Mouse (Mus musculus): Measurements from ENCODE around the gene Fmnl2.
A peak's percentile ranks its signal among the peaks of the same experiment; 100 is the strongest.

Fmnl2 gene

DNA sequence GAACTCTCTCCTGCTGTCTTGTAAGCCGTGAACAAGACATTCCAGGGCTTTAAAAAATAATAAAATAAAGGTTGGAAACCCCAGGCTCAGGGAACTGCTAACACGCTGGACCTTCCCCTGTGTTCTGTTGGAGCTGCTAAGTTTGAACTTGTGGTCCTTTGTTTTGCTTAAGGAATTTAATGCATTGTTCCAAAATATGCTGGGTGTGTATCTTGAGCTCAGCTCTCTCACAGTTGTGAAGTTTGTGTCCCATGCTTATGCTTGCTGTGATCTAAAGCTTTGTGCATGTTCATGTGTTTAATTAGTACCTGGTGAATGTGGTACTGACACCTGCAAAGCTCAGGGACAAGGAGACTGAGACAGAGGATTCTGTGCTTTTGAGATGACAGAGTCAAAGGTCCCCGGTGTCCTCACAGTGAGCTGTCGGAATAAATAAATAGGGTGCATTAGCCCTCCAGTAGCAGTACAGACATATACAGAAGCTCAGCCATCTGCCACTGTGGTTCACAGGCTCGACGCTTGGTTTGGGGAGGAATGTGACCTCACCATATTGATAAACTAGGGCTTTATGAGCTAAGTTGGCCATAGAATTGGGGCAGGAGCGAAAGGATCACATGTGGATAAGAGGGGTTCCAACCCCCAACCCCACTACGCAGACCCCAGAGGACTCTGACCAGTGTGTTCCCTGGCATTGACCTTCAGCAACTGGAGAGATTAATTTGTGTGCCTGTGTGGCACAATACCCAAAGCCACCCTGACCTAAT is 100.3 kb downstream of the Fmnl2 start:
- DNase-seq (ENCODE audit: low spot score) = no peak

DNA sequence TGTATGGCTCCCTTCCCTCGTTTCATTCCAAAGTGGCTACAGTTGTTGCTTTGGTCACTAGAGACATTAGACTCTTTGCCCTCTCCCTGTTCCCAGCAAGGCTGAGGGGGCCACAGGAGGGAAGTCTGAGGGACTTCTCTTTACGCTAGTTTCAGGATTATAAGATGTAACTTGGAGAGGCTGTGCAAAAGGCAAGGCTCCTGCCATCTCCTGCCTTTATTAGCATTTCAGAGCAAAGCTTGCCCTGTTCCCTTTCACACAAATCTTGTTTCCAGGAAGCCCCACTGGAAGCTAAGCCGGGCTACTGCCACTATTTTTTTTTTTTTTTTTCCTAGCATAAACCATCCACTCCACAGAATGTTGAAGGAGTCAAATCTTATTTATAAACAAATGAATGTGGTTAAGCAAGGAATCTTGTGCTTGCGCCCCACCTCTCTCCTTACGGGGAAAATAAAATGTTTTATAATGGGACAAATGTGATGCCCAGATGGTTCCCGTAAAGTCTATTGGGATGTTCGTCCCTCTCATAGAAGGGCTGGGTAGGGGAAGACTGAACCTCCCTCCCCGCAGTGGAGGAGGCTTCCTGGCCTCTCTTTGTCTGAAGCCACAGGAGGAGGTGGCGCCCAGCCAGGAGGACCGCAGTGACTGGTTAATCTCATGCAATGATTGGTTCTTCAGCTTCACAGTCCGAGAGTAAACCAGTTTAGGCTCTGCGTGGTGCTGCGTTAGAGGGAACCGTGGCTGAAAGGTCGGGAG is 101.1 kb downstream of the Fmnl2 start:
- DNase-seq (ENCODE audit: low spot score) = peak; percentile 80

DNA sequence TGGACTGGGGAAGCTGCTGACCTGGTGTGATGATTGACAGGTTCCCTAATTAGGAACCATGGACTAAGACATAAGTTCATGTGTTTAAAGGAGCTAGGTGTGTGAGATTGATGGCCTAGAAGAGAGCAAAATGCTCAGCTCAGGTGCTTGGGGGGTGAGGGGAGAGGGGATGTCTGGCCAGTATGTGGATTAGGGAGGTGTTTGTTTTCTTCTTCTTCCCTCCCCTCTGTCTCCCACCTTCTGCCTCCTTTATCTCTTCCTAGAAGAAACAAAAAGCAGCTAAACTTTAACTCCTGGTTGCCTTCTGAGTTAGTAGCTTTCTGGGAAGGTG is 101.6 kb downstream of the Fmnl2 start:
- DNase-seq (ENCODE audit: low spot score) = no peak

DNA sequence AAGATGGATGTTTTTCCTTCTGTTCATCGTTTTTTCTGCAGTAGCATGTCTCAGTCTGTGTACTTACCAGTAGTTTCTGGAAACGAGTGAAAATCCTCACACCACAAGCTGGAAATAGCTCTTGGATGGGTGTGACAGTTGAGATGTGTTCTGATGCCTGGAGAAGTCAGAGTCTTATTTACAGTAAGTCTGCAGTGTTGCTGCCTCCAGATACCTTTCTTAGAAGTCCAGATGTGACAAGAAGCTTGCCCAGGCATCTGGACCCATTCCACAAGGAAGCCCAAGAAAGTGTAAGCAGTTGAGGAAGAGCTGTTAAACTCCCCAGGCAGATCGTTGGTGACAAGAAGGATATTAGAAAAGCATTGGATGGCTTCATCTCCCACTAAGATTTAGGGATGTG is 102.3 kb downstream of the Fmnl2 start:
- no peak for DNase-seq (ENCODE audit: low spot score)

DNA sequence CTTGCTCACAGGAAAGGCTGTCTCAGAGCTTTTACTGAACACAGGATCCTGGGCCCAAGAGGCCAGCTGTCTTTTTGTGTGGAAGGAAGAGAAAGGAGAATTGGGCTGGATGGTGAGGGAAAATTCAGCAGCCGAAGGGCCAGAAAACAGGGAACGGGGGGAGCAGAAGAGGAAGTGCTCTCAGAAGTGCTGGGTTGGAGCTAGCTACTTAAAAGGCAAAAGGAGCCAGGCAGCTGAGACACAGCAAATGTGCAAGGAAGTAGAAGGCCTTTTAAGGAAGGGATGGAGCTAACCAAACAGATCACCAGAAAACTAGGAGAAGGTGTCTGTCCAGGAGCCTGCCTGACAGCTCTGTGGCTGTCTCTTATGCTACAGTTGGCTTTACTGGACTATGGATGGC is 103.0 kb downstream of the Fmnl2 start:
- no peak for DNase-seq (ENCODE audit: low spot score)

DNA sequence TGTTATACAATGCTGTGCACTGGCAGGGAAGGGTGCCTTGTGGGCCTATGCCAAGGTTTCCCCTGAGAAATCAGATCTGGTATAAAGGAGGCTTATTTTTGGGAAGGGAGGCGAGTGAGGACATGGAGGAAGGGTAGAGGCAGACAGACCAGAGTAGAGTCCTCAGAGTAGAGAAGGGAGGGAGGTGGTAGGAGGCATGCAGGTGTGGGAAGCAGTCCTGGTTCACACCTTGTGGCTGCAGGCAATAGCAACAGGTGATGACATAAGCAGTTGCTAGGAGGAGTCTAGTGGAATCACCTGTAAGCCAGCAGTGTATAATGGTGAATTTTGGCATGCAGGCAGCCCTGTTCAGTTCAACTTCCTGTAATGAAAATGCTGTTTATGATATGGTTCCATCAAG is 105.8 kb downstream of the Fmnl2 start:
- no peak for DNase-seq (ENCODE audit: low spot score)

DNA sequence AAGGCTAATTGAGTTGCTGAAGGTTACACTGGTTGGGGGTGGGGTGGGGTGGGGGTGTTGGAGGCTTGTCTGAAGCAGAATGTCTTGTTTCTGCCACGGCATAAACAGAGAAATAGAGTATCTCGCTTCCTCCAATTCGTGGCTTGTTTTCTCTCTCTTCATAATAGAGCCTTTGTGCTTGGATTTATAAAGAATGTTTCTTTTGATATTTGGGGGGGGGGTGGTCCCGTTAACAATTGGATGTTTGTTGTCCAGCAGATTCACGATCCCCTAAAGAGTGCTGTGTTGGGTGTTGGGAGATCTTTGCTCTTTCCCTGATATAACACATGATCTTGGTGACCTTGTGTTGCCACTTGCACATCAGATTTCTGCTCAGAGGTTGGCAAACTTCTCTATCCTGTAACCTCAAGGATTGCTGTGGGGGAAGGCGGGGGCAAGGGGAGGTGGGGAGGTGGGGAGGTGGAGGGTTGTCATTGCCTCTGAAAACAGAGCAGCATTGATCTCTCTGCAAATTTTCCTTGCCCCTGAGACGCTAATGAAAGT is 106.8 kb downstream of the Fmnl2 start:
- no peak for DNase-seq (ENCODE audit: low spot score)

DNA sequence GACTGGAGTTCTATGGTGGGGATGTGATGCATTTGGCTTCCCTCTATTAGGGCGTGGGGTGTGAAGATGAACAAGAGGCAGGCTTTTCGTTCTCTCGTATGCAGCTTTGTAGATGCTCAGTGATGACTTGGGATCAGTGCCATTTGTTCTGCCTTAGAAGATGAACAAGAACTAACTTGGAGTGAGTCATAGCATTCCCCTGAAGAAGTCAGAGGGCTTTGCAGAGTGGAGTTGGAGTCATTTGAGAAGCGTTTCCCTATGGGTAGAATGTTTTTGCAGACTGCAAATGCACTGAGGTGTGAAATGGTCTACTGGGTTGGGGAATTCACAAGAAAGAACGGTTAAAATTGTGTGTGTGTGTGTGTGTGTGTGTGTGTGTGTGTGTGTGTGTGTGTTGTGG is 108.6 kb downstream of the Fmnl2 start:
- no peak for DNase-seq (ENCODE audit: low spot score)

DNA sequence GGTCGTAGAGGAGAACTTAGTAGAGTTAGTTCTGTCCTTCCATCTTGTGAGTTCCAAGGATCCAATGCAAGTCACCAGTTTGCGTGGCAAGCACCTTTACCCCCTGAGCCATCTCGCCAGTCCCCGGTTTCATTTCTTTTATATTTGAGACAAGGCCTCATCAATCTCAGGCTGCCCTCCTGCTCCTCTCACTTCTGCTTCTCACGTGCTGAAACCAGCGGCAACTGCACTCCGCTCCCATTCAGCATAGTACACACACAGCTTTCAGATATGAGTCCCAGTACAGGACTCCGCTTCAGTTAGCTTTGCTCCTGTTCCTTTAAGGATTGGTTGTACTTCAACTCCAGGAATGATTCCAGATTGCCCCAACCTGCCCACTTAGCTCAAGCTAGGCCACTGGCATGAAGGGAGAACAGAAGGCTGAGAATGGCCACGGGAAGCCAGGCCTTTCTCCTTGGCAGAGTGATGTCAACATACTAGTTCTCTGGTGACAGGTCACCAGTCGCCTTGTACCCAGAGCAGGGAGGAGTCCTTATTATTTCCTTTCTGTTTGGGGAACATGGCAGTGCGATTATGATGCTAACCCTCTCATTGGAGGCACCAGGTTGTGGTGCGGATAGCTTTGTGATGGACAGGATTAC is 109.3 kb downstream of the Fmnl2 start:
- no peak for DNase-seq (ENCODE audit: low spot score)

DNA sequence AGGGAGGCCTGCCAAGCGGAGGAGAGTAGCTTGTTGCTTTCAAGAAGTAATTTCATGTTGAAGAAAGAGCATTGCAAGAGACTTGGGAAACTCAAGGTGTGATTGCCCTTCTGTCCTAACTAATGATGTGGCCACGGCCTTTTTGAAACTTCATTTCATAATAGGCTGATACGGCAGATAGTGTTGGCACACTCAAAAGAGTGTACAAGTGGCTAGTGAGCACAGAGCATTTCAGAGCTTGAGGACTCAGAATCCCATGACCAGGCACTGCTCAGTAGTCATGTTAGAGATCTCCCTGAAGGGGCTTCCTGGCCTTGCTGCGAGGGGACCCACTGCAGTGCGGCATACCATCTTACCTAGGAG is 109.8 kb downstream of the Fmnl2 start:
- no peak for DNase-seq (ENCODE audit: low spot score)

DNA sequence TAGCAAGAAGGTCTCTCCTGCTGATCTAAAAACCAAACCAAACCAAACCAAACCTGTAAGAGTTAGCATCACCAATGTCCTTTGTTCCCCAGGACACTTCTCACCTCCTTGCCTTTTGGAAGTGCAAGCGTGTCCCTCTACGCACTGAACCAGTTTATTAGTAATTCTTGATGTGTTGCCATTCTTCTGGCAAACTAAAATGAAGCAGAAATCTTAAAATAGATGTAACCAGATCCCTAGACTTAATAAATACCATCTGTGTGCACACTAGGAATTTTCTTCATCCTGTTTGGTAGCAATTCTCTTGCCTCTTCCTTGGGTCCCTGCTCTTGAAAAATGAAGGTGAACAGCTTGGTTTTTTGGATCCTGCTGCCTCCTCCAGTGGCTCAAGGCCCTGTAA is 111.2 kb downstream of the Fmnl2 start:
- DNase-seq (ENCODE audit: low spot score) = no peak

DNA sequence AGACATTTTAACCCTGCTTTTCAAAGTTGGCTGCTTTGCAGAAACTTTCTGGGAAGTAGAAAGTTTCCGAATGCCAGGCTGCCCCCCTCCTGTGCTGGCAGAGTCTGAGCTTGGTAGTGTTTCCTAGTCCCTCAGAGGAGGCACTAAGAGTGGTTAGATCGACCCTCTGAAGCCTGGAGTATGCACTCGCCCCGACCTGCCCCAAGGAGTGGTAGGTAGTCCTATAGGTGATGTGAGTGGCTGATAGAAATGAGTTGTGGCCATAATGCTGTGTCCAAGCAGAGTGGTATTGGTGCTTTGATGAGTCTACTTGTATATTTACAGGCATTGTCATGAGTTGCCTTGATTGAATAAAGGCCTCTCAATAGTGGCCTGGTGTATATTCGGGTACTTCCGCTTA is 116.4 kb downstream of the Fmnl2 start:
- DNase-seq (ENCODE audit: low spot score) = no peak

DNA sequence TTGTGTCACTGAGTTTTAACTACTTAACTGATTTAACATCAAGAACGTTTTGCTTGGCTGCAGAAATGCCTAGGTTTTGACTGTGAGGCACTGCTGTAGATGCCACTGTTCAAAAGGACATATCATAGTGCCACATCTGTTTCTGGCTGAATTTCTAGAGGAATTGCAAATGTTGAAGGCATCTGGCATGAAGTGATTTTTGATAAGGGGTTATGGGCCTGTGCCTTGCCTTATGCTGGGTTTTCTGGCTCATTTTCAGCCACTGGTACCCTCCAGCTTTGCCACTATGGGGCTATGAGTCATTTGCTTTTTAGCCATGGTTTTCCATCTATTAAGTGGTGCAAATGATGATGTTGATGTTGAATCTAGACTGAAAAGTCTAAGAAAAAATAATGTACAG is 117.1 kb downstream of the Fmnl2 start:
- DNase-seq (ENCODE audit: low spot score) = no peak

DNA sequence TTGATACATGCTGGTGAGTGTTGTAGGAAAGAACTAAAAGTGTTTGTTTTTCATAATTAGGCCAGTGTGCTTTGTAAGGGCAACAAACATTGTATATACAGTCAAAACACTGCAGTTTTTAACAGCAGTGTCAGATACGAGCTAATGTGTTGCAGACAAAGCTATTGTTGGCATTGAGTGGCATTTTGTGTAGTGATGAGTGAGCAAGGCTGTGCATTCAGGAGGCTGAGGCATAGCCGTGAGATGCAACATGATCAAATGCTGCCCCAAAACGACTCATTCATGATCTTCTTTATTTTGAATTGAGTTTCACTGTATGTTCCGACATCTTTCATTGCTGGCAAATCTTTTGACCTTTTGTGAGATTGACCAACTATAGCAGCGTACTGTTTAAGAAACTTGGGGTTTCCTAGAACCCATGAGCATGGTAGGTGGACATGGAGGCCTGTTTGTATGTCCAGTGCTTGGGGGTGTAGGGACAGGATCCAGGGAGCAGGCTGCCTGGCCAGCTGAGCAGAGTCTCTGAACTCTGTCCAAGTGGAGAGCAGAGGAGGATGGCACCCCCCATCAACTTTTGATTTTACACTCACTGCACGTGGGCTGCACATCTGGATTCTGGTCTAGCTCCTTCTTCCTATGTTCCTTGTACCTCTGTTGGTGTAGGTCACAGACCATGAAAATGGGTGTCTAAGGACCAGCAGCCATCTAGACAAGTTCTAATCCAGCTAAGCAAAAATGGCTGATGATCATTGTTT is 120.4 kb downstream of the Fmnl2 start:
- DNase-seq (ENCODE audit: low spot score) = no peak

DNA sequence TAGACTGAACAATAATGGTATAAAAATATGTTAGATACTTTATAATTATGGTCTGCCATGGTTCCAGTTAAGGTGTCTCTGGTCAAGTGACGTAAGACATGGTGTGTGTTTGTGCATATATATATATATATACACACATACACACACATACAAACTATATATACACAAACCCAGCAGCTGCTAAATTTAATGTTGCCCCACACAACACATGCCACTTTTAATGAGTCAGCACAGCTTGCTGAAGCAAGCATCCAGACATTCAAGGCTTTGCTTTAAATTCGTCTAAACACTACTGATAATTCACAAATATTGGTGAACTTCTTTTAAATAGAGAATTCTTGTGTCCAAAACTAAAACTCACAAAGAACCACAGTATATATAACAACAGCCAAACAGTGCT is 121.1 kb downstream of the Fmnl2 start:
- no peak for DNase-seq (ENCODE audit: low spot score)

DNA sequence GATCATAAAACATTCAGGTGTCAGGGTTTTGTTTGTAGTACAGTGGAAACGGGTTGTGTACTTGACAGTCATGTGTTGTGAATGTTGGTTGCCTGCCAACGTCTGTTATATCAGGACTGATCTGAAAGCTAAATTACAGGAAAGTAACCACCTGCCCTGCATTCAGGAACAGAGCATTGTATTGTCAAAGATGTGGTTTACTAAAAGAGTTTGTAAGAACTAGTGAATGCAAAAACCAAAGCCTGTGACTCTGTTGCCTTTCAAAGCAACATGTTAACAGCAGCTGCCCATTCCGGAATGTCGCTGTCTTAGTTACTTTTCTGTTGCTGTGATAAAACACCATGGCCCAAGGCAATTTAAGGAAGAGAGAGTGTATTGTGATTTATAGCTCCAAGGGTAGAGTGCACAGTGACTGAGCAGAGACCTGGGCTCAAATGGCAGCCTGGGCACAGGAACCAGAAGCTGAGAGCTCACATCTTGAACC is 121.7 kb downstream of the Fmnl2 start:
- DNase-seq (ENCODE audit: low spot score) = no peak

DNA sequence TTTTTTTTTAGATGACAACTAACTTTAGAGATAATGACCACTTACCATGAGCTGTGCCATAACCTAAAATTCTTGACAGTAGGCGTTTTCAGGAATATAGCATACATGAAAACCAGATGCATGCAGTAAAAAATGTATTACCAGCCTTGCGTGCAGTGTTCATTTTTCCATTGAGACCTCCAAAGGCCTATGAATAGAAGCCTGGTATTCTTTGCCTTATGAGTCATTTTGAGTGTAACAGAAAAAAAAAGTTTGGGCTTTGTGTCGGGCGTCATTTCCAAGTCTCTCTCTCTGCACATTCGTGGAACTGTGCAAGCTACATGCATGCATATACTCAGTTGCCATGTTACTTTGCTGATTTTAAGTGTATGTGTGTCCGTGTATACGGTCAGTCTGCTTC is 123.5 kb downstream of the Fmnl2 start:
- no peak for DNase-seq (ENCODE audit: low spot score)

DNA sequence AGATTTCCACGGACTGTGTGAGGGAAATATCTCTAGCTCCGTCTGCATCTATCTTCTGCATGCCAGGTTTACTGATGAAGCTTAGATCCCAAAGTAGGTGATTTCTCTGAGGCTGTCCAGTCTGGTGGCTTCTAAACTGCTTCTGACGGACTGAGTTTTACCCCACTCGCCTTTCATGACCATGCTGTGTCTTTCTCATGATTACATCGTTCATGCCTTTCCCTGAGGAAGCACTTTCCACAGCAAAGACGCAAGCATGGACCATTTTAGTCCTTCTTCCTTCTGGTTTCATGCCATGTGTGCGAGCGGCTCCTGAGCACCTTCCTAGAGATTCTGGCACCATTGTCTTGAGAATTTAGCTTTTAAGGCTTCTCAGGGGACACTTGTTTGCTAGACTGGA is 123.9 kb downstream of the Fmnl2 start:
- DNase-seq (ENCODE audit: low spot score) = no peak

DNA sequence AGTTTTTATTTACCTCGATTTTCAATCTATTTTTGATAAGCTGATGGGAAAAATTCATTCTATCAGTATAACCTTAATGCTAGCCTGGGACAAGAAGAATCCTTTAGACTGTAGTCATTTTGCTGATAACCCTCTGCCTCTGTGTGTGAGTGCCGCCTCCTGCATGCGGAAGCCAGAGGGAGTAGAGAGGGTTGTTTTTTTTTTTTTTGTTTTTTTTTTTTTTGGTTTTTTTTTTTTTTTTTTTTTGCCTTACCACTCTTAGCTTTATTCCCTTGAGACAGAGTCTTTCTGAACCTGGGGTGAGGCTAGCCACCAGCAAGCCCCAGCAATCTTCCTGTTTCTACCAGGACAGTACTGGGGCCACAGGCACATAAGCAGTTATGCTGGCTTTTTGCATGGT is 124.8 kb downstream of the Fmnl2 start:
- DNase-seq (ENCODE audit: low spot score) = no peak

DNA sequence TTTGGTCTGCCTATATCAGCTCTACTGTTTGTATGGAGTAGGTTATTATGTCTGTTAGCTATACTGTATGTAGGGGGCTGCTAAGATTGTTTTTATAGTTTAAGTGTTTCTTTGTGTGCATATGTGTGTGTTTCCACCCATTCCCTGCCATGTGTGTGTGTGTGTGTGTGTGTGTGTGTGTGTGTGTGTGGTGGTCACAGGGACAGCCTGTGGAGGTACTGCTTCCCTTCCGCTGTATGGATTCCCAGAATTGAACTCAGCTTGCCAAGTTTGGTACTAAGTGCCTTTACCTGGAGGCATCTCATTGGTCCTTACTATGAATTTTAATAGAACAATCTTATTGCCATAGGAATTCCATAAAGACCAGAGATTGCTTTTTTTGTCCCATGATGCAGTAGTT is 126.9 kb downstream of the Fmnl2 start:
- DNase-seq (ENCODE audit: low spot score) = no peak

DNA sequence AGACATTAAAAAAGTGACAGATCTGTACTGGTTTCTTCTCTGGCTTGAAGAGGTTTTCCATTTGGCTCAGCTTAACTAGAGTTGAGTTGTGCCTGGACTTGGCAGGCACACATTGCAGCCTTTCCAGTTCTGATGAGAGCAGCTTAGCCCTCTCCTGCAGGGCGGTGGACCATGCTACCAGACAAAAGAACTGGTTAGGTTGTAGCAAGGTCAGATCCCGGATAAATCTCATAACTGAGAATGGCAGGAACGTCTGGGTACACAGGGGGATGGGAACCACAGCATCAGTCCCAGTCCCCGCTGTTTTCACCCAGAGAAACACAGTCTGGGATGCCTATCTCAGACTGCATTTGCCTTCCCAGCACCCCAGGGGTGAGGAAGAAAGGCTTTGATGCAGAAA is 127.5 kb downstream of the Fmnl2 start:
- no peak for DNase-seq (ENCODE audit: low spot score)

DNA sequence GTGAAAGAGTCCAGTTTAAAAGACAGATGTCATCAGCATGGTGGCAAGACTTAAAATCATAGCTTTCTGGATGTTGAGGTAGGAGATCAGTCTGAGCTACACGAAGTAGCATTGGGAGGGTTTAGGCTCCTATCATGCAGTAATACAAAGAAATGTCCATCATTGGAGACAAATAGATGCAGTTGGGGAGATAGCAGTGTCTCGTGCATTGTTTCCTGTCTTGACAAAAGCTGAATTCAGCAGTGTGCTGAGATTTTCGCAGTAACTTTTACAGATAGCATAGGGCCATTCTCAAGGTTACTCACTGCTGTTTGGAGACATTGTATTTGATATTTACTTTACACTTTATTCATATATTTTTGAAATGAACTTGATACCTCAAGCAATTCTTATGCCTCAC is 128.7 kb downstream of the Fmnl2 start:
- DNase-seq (ENCODE audit: low spot score) = no peak
